Mouse (Mus musculus): ENCODE results near the gene Ss18l1. TPM values are rescaled to one million over a fixed set of nuclear protein-coding genes. Genes with fewer than 3 reads are reported as not detected.

The Ss18l1 gene
- total RNA-seq, 2 experiments from 2014 or later: 1.9 to 2.7 TPM

DNA sequence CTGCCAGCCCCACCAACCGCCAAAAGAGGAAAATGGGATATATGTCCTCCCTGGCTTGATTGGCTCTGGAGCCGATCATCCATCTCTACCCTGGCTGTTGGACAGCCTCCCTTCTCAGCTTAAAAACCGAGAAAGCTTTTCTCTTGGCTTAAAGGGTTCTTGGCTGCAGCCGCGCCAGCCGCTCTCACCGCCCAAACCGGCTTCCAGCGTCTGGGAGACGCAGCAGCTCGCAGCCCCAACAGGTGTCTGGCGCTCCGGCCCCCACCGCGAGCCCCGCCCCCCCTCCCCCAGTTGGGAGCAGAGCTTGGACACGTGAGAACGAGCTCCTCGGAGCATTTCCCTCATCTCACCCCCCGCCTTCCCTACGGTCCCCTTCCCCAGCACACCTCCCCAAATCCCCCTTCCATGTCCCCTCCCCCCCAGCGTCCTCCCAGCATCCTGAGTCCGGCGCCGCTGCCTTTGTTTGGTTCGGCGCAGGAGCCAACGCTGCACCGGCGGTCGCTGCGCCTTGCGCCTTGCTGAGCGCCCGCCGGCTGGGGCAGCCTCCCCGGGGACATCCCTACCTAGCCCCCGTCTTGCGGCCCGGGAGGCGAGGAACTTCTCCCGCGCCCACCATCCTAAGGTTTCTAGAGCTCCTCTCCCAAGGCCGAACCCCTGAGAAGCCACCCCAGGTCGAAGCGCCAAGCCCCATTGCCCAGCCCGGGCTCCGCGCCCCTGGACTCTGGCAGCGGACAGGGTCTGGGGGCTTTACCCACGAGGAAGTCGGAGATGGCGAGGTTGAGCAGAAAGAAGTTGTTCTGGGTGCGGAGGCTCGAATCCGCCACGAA is 61.1 kb downstream of the Ss18l1 start:
- DNase-seq: no peak
- intact Hi-C loops (cut with DNase I): no loop called here
- Histone ChIP-seq H3K27ac (no peak overlapping the region), H3K4me3 (peak overlapping the region; percentile 77)
- no peak for TF ChIP-seq CTCF (IDR thresholded peaks at IDR 0.05)

- intact Hi-C loops (cut with DNase I): no loop called here
- TF ChIP-seq CTCF (IDR thresholded peaks at IDR 0.05): no peak
- peak; percentile 87 for DNase-seq
- no peak within 1 kb of the TSS for H3K27ac ChIP-seq
- peak within 1 kb of the TSS; percentile 77 for H3K4me3 ChIP-seq
Observed at GRCm38 (mm10) chr2:180103978-180104658, 61.8 kb downstream of the Ss18l1 start, which contains the start of gene Hrh3. Hrh3 (minus strand) TSS chr2:180104488.

GRCm38 (mm10) chr2:180104659-180105377 is 62.5 kb downstream of the Ss18l1 start:
- Histone ChIP-seq H3K27ac (no peak overlapping the region), H3K4me3 (peak overlapping the region; percentile 77)
- TF ChIP-seq CTCF (IDR thresholded peaks at IDR 0.05): no peak
- intact Hi-C loops (cut with DNase I): no loop called here
- no peak for DNase-seq

- Histone ChIP-seq H3K27ac (no peak overlapping the region), H3K4me3 (no peak overlapping the region)
- TF ChIP-seq CTCF (IDR thresholded peaks at IDR 0.05): no peak
- intact Hi-C loops (cut with DNase I): no loop called here
- no peak for DNase-seq
Observed at GRCm38 (mm10) chr2:180105441-180106190, 63.3 kb downstream of the Ss18l1 start.

GRCm38 (mm10) chr2:180107081-180107480 is 64.8 kb downstream of the Ss18l1 start:
- peak; percentile 28 for TF ChIP-seq CTCF (IDR thresholded peaks at IDR 0.05)
- intact Hi-C loops (cut with DNase I): no loop called here
- no peak for DNase-seq
- Histone ChIP-seq H3K4me3 (no peak overlapping the region), H3K27ac (no peak overlapping the region)

- Histone ChIP-seq H3K4me3 (no peak overlapping the region), H3K27ac (no peak overlapping the region)
- TF ChIP-seq CTCF (IDR thresholded peaks at IDR 0.05): no peak
- DNase-seq: no peak
- intact Hi-C loops (cut with DNase I): no loop called here
Observed at GRCm38 (mm10) chr2:180108285-180108684, 66.0 kb downstream of the Ss18l1 start.

- peak; percentile 27; the same call in 1 of the 2 replicates for TF ChIP-seq CTCF (IDR thresholded peaks at IDR 0.05)
- H3K27ac ChIP-seq: peak overlapping the region; percentile 94
Observed at GRCm38 (mm10) chr2:180113909-180114890, 71.9 kb downstream of the Ss18l1 start.

GRCm38 (mm10) chr2:180115279-180115678 is 73.0 kb downstream of the Ss18l1 start:
- intact Hi-C loops (cut with DNase I): loop anchor here (5.0 kb wide), 1 partner anchor 93 kb away; the partner anchor contains the start of gene Lsm14b
- no peak for TF ChIP-seq CTCF (IDR thresholded peaks at IDR 0.05)
- Histone ChIP-seq H3K27ac (peak overlapping the region; percentile 94), H3K4me3 (no peak overlapping the region; the same call in 1 of the 2 replicates)
- DNase-seq: peak; percentile 71

More at GRCm38 (mm10) chr2:180113909-180114890, 71.9 kb downstream of the Ss18l1 start:
- DNase-seq: peak; percentile 96
- H3K4me3 ChIP-seq: no peak overlapping the region
- intact Hi-C loops (cut with DNase I): loop anchor here (5.0 kb wide), 1 partner anchor 42 kb away; the partner anchor contains the start of gene Mtg2

GRCm38 (mm10) chr2:180116081-180116493 is 73.8 kb downstream of the Ss18l1 start:
- intact Hi-C loops (cut with DNase I): loop anchor here (5.0 kb wide), 1 partner anchor 94 kb away; the partner anchor contains the start of gene Lsm14b

DNA sequence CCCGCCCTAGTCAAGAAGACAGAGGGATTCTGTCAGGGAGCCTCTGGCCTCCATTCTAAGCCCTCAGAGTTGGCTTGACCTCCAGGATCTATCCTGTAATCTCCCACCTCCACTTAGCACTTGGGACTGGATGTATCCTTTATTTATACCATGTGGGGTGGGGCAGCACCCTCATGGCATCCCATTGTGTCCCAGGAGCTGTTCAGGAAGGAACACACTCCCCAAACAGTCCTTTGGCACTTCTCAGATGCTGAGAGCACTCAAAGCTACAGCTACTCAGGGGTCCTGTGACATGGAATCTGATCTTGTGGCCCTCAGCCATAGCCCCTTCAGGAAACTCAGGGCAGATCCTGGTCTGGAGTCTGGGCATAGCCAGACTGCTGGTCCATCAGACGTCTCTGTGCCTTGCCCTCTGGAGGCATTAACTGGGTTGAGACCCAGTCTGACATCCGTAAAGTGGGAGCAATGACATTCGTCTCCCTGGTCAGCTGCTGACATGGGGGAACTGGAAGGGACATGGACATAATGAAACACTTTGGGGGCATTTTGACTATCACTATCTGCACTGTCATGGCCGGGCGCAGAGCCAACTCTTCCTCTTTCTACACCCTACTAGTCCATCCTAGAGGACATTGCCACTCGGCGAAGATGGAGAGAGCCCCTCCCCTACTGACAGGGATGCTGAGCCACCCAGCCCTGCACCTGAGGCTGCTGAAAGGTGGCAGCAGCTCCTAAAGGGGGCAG is 74.6 kb downstream of the Ss18l1 start:
- Histone ChIP-seq H3K4me3 (no peak overlapping the region), H3K27ac (peak overlapping the region; percentile 94)
- no peak for TF ChIP-seq CTCF (IDR thresholded peaks at IDR 0.05)
- intact Hi-C loops (cut with DNase I): loop anchor here (5.0 kb wide), 1 partner anchor 95 kb away; the partner anchor contains the start of gene Lsm14b
- peak; percentile 52 for DNase-seq

More at GRCm38 (mm10) chr2:180116081-180116493, 73.8 kb downstream of the Ss18l1 start:
- DNase-seq: peak; percentile 70
- Histone ChIP-seq H3K4me3 (peak overlapping the region; percentile 14; the same call in 1 of the 2 replicates), H3K27ac (peak overlapping the region; percentile 94)
- no peak for TF ChIP-seq CTCF (IDR thresholded peaks at IDR 0.05)

Data from gastrocnemius, adult 2 months (tissue).